Comparison of ENCODE assay signal across 9 mouse cellular contexts in genomic region chr2:112266780-112267179, GRCm38 (mm10). TPM values are rescaled to one million over a fixed set of nuclear protein-coding genes. Genes with fewer than 3 reads are reported as not detected.
DNase-seq lines count a peak whose midpoint lies in the region; ATAC-seq and TF ChIP-seq lines count a peak whose summit lies in the region.
"Had no signal": no experiment of that assay in that cellular context is flagged by ENCODE, and none has a peak within 500 bp of the region (broad histone marks: within the 10 kb centered on the region; RNA-seq: fewer than 3 reads in every experiment).

No protein-coding gene starts in this region.

- peak; percentile 35 for DNase-seq in embryo, embryonic 10 days (ENCODE audit: low spot score)
- DNase-seq in embryo, embryonic 9.5 days (ENCODE audit: extremely low spot score): no peak
- DNase-seq in hindbrain, embryonic 10.5 days (ENCODE audit: low spot score): peak; percentile 5
- peak; percentile 35 for DNase-seq in splenic B cell, adult 2 months (ENCODE audit: low read depth, low spot score)
- no peak for DNase-seq in frontal cortex, postnatal 10 days (ENCODE audit: low spot score in 2 of 2)

- peak overlapping the region; percentile 78 for H3K4me2 ChIP-seq in liver, embryonic 16.5 days (ENCODE audit: low read depth, low read length)

- no peak for TF ChIP-seq CTCF in E14TG2a.4 (conservative IDR thresholded peaks at IDR 0.05; ENCODE audit: low read length)
- TF ChIP-seq CTCF in embryonic fibroblast, embryonic 13.5 days (IDR thresholded peaks at IDR 0.05; ENCODE audit: borderline replicate concordance, insufficient read depth, low read length): no peak

- TF ChIP-seq POLR2A in embryonic fibroblast, embryonic 13.5 days (IDR thresholded peaks at IDR 0.05; ENCODE audit: low read depth, low read length): no peak

- 57% methylated on average over 10 of the region's 10 CpGs for WGBS in hindbrain, embryonic 10.5 days
- WGBS in liver, embryonic 16.5 days (ENCODE audit: insufficient replicate concordance): 16% methylated on average over 10 of the region's 10 CpGs

- no peak overlapping the region for H3K27ac ChIP-seq in embryonic fibroblast, embryonic 13.5 days (ENCODE audit: insufficient read depth, low read length)
- H3K27ac ChIP-seq in hindbrain, embryonic 10.5 days: no peak overlapping the region; the same call in 1 of the 2 replicates
- H3K27ac ChIP-seq in liver, embryonic 16.5 days (ENCODE audit: low read length): peak overlapping the region; percentile 93

- peaks cover 25% of the 10 kb centered on the region for H3K36me3 ChIP-seq in E14TG2a.4 (ENCODE audit: insufficient read depth, low read length)
- H3K36me3 ChIP-seq in hindbrain, embryonic 10.5 days: no peaks in the 10 kb centered on the region
- H3K36me3 ChIP-seq in liver, embryonic 16.5 days (ENCODE audit: control insufficient read depth, insufficient read depth): no peaks in the 10 kb centered on the region
- peaks cover 5% of the 10 kb centered on the region for H3K36me3 ChIP-seq in splenic B cell, adult 2 months (ENCODE audit: control insufficient read depth, insufficient read depth, low read length, poor library complexity, severe bottlenecking)

- ATAC-seq in liver, embryonic 16.5 days (ENCODE audit: low read depth): no peak

- H3K4me1 ChIP-seq in E14TG2a.4 (replicated peaks; ENCODE audit: low read depth, low read length): peaks cover 45% of the 10 kb centered on the region
- H3K4me1 ChIP-seq in embryonic fibroblast, embryonic 13.5 days (ENCODE audit: control insufficient read depth, insufficient read depth, low read length): peaks cover 3% of the 10 kb centered on the region; the same call in 1 of the 2 replicates
- H3K4me1 ChIP-seq in hindbrain, embryonic 10.5 days (replicated peaks): peaks cover 38% of the 10 kb centered on the region
- H3K4me1 ChIP-seq in liver, embryonic 16.5 days (ENCODE audit: control insufficient read depth, low read depth, low read length): peaks cover 30% of the 10 kb centered on the region

- peak overlapping the region; percentile 90 for H3K4me3 ChIP-seq in E14TG2a.4 (replicated peaks; ENCODE audit: low read length)
- peak overlapping the region; percentile 31 for H3K4me3 ChIP-seq in embryonic fibroblast, embryonic 13.5 days (ENCODE audit: insufficient read depth, low read length)
- peak overlapping the region; percentile 84 for H3K4me3 ChIP-seq in hindbrain, embryonic 10.5 days
- H3K4me3 ChIP-seq in liver, embryonic 16.5 days (ENCODE audit: low read depth, low read length): peak overlapping the region; percentile 89

- H3K27me3 ChIP-seq in E14TG2a.4 (ENCODE audit: insufficient read depth, low read length): no peaks in the 10 kb centered on the region
- H3K27me3 ChIP-seq in hindbrain, embryonic 10.5 days (ENCODE audit: insufficient read depth, poor library complexity, severe bottlenecking): no peaks in the 10 kb centered on the region
- no peaks in the 10 kb centered on the region for H3K27me3 ChIP-seq in liver, embryonic 16.5 days (ENCODE audit: control insufficient read depth, insufficient read depth, low read depth, low read length)
- H3K27me3 ChIP-seq in splenic B cell, adult 2 months (ENCODE audit: control insufficient read depth, insufficient read depth, low read length, poor library complexity, severe bottlenecking): no peaks in the 10 kb centered on the region
- H3K27me3 ChIP-seq: Patski had no signal

- H3K9ac ChIP-seq in liver, embryonic 16.5 days (ENCODE audit: low read depth, low read length): peak overlapping the region; percentile 96

- no peaks in the 10 kb centered on the region for H3K9me3 ChIP-seq in E14TG2a.4 (ENCODE audit: low read length)
- H3K9me3 ChIP-seq in hindbrain, embryonic 10.5 days: no peaks in the 10 kb centered on the region
- H3K9me3 ChIP-seq in liver, embryonic 16.5 days (replicated peaks; ENCODE audit: control insufficient read depth, low read length): no peaks in the 10 kb centered on the region

RNA-seq across cellular contexts. Expression of gene Gm21985, which starts 0.7 kb away (rescaled TPM):
- polyA plus RNA-seq in embryonic fibroblast, embryonic 13.5 days (2011; ENCODE audit: insufficient read length, low read depth, missing spikeins): not detected in 2 replicates
- not detected in 2 replicates for polyA plus RNA-seq in hindbrain, embryonic 10.5 days (2016; fragmentation: Nextera tagmentation; extraction: Ambion mirVana)
- not detected in 2 replicates for polyA plus RNA-seq in liver, embryonic 16.5 days (2015; fragmentation: Nextera tagmentation; extraction: Ambion mirVana)

RNA-seq across cellular contexts. Expression of gene Slc12a6, which starts 1.2 kb away (rescaled TPM):
- 27.9 and 29.2 TPM in 2 replicates for polyA plus RNA-seq in embryonic fibroblast, embryonic 13.5 days (2011; ENCODE audit: insufficient read length, low read depth, missing spikeins)
- 8.7 and 11.2 TPM in 2 replicates for polyA plus RNA-seq in hindbrain, embryonic 10.5 days (2016; fragmentation: Nextera tagmentation; extraction: Ambion mirVana)
- 4.4 and 5.3 TPM in 2 replicates for polyA plus RNA-seq in liver, embryonic 16.5 days (2015; fragmentation: Nextera tagmentation; extraction: Ambion mirVana)

RNA-seq across cellular contexts. Expression of gene Nop10, which starts 5.1 kb away (rescaled TPM):
- polyA plus RNA-seq in embryonic fibroblast, embryonic 13.5 days (2011; ENCODE audit: insufficient read length, low read depth, missing spikeins): 70.7 and 79.5 TPM in 2 replicates
- polyA plus RNA-seq in hindbrain, embryonic 10.5 days (2016; fragmentation: Nextera tagmentation; extraction: Ambion mirVana): 178 and 208 TPM in 2 replicates
- polyA plus RNA-seq in liver, embryonic 16.5 days (2015; fragmentation: Nextera tagmentation; extraction: Ambion mirVana): 102 and 116 TPM in 2 replicates

RNA-seq across cellular contexts. Expression of gene Nutm1, which starts 7.7 kb away (rescaled TPM):
- polyA plus RNA-seq in embryonic fibroblast, embryonic 13.5 days (2011; ENCODE audit: insufficient read length, low read depth, missing spikeins): not detected in 2 replicates
- polyA plus RNA-seq in hindbrain, embryonic 10.5 days (2016; fragmentation: Nextera tagmentation; extraction: Ambion mirVana): not detected in 2 replicates
- not detected in 2 replicates for polyA plus RNA-seq in liver, embryonic 16.5 days (2015; fragmentation: Nextera tagmentation; extraction: Ambion mirVana)

RNA-seq across cellular contexts. Expression of gene Lpcat4, which starts 27.5 kb away (rescaled TPM):
- polyA plus RNA-seq in embryonic fibroblast, embryonic 13.5 days (2011; ENCODE audit: insufficient read length, low read depth, missing spikeins): 21.6 and 25.3 TPM in 2 replicates
- polyA plus RNA-seq in hindbrain, embryonic 10.5 days (2016; fragmentation: Nextera tagmentation; extraction: Ambion mirVana): 13.3 and 14.8 TPM in 2 replicates
- 1.5 and 2.2 TPM in 2 replicates for polyA plus RNA-seq in liver, embryonic 16.5 days (2015; fragmentation: Nextera tagmentation; extraction: Ambion mirVana)

Comparison
In these comparisons a context has a peak if more than half of its experiments do, and no peak if none do; other contexts are left out.
1. DNase-seq: peak in embryo, embryonic 10 days (single experiment), hindbrain, embryonic 10.5 days (single experiment) and splenic B cell, adult 2 months (single experiment); none in embryo, embryonic 9.5 days (single experiment) and frontal cortex, postnatal 10 days (0 of 2).
2. H3K4me3 ChIP-seq: peak in every context shown above with its lines; median percentile 90 in E14TG2a.4; 89 in liver, embryonic 16.5 days; 84 in hindbrain, embryonic 10.5 days; 31 in embryonic fibroblast, embryonic 13.5 days.